Mouse (Mus musculus) Muller cell, postnatal 12 days (primary cell): Measurements from ENCODE around the gene Rps24.

Source experiments
- DNase-seq: peaks from one replicate; pipeline ENCODE4 v3.0.0-alpha.2; 2015; ENCODE audit errors: inconsistent ontology term

Rps24 gene

DNA sequence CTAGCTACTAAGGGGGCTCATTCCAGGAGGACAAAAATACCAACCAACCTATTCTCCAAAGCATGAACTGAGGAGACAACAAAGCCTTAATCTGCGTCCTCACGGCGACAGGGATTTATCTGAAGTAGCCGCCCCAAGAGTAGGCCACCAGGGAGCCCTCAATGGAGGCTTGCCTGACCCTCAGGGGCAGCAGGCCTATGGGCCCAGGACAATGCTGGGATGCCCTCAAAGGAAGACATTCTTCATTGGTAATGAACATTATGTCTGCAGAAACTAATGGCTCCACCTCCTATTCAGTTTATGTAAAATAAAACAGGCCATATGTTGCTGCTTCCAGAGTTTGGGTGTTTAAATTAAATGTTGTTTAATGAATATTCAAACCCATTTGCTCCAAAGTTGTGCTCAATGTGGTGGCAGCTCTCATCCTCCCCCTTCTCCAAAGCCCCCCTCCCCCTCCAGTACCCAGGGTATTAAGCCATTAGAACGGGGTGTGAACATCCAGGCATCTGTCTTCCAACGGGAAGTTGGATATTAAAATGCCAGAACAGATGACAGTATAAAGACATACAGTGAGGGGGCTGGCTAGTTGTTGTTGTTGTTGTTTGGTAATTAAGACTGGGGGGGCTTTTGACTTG lies 25.7 kb downstream of the Rps24 start:
- no peak for DNase-seq

DNA sequence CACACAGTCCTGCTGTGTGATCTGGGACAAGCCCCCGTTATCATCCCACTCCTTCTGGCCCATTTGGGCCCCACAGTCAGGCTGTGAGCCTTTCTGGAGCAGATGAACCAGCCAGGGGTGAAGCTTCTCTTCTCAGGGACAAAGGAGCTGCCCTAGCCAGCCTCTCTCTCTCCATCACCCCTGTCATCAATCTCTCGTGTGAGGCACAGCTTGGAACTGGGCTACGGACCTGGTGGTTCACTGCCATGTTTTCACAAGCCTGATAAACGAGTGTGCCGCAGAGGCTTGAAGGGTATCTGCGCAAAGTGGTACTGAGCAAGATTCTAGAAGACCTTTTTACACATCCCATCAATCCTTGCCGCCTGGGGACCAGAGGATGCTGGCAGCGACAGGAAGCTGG lies 34.7 kb downstream of the Rps24 start:
- DNase-seq, result no peak

DNA sequence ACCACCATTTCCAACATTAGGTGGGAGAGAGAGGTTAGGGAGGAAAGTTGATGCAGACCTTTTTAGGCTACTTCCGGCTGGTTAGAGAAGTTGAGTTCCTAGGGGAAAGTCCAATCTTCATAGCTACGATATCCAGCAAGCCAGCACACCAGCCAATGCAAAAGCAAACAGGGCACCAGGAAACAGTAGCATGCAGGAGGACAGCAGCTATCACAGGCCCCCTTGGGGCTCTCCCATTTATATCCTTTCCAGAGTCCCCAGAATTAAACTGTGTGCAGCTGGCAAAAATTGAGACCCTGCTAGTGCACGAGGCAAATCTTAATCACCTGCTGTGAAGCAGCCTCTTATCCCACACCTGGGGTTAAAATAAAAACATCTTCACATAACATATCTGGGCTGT lies 38.2 kb downstream of the Rps24 start:
- no peak for DNase-seq

DNA sequence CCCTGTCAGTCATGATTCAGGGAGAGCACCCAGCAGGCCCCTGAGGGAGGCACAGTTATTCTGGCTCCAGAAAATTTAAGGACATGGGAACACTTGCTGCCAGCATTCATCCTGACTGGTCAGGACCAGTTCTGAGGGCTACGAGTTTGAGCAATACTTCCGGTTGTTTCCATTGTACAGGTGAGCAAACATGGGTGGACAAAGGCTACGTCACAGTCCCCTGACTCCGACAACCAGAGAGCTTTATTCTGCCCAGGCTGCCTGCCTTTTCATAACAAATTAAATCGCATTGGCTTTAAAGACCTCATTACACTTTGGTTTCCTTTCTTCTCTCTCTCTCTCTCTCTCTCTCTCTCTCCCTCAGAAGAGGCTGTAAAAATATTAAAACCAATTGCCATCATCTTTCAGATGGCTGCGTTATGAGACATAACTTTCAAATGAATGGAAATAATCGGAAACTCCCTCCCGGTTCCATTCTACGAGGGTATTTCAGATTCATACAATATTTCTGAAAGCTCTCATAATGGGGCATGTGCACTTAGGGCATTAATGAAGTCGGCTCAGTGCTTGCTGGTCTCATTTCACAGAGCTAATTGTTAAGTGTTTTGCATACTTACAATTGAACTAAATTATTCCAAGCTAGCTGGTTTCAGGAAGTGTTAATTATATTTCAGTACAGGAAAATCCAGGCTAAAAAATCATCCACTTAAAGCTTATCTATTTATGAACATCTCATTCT lies 38.9 kb downstream of the Rps24 start:
- peak; percentile 31 for DNase-seq

DNA sequence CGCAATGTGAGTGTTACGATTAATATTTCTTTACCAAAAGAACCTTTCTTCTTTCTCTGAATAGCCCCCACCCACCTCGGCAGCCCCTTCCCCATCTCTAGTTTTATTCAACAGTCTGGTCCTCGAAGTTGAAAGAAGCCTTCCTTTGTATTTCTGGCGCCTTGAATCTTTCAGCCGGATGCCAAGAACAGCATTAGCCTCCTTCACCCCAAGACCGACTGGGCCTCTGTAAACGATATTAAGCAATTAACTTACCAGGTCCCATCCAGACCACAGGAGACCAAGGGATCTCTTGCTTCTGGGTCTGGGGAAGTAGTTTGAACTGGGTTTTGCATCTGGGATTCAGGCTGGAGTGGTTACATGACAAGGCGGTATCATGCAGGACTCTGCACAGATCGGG lies 39.5 kb downstream of the Rps24 start:
- no peak for DNase-seq

DNA sequence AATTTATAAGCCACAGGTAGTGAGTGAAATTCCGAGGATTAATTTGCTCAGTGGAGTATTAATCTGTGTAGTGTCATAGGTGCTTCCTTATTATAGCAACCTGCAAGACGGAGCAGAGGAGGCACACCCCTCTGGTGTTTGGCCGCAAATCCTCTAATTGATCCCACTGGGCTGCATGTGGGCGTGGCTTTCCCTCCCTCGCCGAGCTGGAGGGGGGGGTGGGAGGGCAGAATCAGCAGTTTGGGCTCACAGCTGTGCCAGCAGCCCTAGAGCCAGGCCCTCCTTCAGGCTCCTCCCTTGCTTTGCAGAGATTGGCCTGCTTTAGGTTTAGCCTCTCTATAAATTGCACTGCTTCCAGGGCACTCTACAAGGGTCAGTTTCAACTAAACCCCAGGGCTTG lies 43.3 kb downstream of the Rps24 start:
- DNase-seq, result no peak

DNA sequence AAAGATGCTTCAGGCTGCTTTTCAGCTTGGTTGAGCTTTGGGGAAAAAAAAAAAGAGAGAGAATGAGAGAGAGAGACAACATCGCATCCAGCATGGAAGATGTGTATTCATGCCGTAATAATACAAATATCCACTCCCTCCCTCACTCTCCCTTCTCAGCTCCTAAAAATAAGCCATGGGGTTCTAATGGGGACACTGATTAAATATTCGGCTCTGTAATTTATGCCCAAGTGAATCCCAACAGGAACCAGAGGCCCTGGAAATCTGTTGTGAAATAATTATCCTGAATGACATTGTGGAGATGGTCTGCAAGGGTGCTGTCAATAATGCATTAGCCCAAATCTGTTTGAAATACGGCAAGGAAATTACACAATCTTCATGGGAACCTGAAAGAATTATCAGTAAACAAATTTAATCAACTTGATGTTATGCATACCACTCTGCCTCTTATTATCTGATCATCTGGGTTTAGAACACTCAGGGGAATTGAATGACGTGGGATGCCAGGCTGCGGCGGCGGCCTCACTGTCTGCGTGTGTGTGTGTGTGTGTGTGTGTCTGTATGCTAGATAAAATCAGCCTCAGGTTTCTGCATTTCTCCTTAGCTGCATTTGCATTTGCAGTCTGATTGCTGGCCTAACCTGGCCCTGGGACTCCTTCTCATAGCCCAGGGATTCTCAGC lies 48.1 kb downstream of the Rps24 start:
- DNase-seq, result peak; percentile 45

DNA sequence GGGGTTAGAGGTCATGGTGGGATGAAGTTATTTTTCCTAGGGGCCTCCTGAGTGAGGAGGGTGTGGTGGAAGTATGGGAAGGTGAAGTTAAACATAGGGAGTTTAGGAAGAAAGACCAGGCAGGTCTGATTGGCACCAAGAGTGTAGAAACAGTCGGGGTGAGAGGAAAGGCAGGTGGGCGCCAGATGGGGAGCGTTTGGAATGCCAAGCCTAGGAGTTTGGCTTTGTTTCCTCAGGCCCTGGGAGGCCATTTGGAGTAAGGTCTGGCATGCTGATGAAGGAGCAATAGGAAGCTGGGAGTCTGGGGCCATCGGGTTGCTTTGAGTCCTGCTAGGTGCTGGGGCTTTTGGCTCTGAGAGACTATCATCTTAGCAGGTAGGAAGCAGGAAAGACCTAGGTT lies 56.0 kb downstream of the Rps24 start:
- no peak for DNase-seq

DNA sequence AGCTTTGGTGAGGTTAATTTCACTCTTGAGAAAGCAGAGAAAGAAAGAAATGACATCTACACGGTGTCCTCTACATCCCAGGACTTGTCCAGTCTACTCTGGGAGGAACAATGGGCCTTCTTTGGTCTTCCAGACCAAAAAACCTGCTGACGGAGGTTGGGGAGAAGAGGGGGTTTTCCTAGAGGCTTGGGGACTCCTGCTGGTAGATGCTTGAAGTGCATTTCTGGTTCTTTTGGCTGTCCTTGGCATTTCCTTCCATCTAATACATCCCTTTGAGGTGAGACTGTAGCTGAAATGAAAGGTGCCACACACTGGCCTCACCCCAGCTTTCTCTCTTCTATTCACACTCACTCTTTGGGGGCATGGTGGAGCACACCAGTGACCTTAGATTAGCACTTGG lies 57.1 kb downstream of the Rps24 start:
- no peak for DNase-seq
